Mouse (Mus musculus) bone marrow macrophage, adult 2 months (primary cell): Measurements from ENCODE around the gene Ppfia2.

ENCODE experiments used
- CTCF ChIP-seq: IDR thresholded peaks from 2 replicates; pipeline ENCODE4 v1.5.1; 2012; ENCODE audit warnings: low read depth, mild to moderate bottlenecking, low read length, moderate library complexity
- POLR2A ChIP-seq: IDR thresholded peaks from 2 replicates; pipeline ENCODE4 v1.6.1; 2012; ENCODE audit warnings: mild to moderate bottlenecking, low read depth, low read length, borderline replicate concordance

- TF ChIP-seq POLR2A (no peak), CTCF (no peak)
Observed at GRCm38 (mm10) chr10:106469855-106470532, at the start of gene Ppfia2.
